Mouse (Mus musculus) CH12.LX (cell line): ENCODE data around the gene Fgfr2.

Source experiments
- CHD1 ChIP-seq: IDR thresholded peaks from 2 replicates; pipeline ENCODE4 v1.6.1; 2012; ENCODE audit warnings: low read depth, low read length, improper control_type of control experiment, inconsistent platforms
- ETS1 ChIP-seq: conservative IDR thresholded peaks from 2 replicates; pipeline ENCODE4 v1.6.1; 2012; ENCODE audit warnings: low read depth, mild to moderate bottlenecking, inconsistent platforms, low read length, improper control_type of control experiment, moderate library complexity
- JUN ChIP-seq: IDR thresholded peaks from 2 replicates; pipeline ENCODE4 v1.6.1; 2011; ENCODE audit warnings: low read depth, mild to moderate bottlenecking, low read length, improper control_type of control experiment, moderate library complexity; ENCODE audit not compliant: insufficient read depth
- MAX ChIP-seq: IDR thresholded peaks from 2 replicates; pipeline ENCODE4 v1.6.1; 2011; ENCODE audit warnings: low read length, improper control_type of control experiment
- POLR2A ChIP-seq: IDR thresholded peaks from 2 replicates; pipeline ENCODE4 v1.6.1; 2011; ENCODE audit warnings: low read depth, mild to moderate bottlenecking, improper control_type of control experiment, low read length
- ZKSCAN1 ChIP-seq: IDR thresholded peaks from 2 replicates; pipeline ENCODE4 v1.6.1; 2012; ENCODE audit warnings: low read depth, inconsistent platforms, low read length, improper control_type of control experiment, borderline replicate concordance

DNA sequence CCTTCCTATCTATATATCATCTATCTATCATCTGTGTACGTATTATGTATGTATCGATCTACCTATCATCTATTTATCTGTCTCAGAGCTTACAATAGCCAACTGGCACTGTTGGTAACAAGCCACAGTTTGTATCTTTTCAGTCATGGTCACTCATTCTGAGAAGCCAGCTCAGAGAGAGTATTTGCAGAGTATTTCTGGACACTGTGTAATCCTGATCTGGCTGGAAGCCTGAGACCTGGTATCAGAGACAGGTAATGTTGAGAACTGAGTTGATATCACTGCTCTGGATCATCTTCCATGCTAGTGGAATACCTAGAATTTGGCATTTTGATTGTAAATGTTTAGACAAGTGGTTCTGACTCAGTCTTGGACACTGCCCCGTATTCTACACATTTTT lies 2492.2 kb downstream of the Fgfr2 start:
- no peak for TF ChIP-seq MAX
- TF ChIP-seq JUN: no peak
- TF ChIP-seq ETS1: no peak
- TF ChIP-seq ZKSCAN1: no peak
- no peak for TF ChIP-seq POLR2A
- no peak for TF ChIP-seq CHD1
